Mouse (Mus musculus): Measurements from ENCODE around the gene Trim43a. TPM values are rescaled to one million over a fixed set of nuclear protein-coding genes. Genes with fewer than 3 reads are reported as not detected.
"Not testable (repeated sequence)": the region's sequence is repeated elsewhere in the genome, so short reads cannot be mapped to it uniquely, and the experiment has no call there.

The Trim43a gene
- polyA plus RNA-seq, 1 experiment from 2014 or later, result 0.19 TPM

DNA sequence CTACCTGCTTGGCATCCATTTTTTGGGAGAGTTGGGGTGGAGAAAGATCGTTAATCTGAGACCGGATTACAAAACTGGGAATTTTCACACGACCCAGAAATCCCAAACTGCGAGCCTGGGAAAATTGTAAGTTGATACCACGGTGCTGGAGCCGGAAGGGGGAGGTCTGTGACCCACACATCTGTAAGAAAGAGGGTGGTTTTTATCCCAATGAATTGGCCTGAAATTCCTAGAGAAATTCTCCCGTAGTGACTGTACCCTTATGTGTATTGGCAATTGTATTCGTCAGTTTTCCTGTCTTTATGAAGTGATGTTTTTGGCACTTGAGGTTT lies 32.1 kb upstream of the Trim43a start:
- no peaks in the 10 kb centered on the region for H3K27me3 ChIP-seq (replicated peaks; ENCODE audit: control insufficient read depth, insufficient read depth, low read length)
- WGBS, result 5% methylated on average over 8 of the region's 8 CpGs
- peaks cover 6% of the 10 kb centered on the region; the same call in 1 of the 2 replicates for H3K36me3 ChIP-seq (ENCODE audit: control insufficient read depth, insufficient read depth, low read length)
- peak overlapping the region; percentile 69 for H3K4me2 ChIP-seq (ENCODE audit: low read length)
- H3K4me3 ChIP-seq (ENCODE audit: low read length), result peak overlapping the region; percentile 92
- peaks cover 22% of the 10 kb centered on the region for H3K4me1 ChIP-seq (ENCODE audit: control insufficient read depth, insufficient read depth, low read depth, low read length)
- ATAC-seq, result no peak
- H3K9me3 ChIP-seq (ENCODE audit: control insufficient read depth, low read length), result peaks cover 3% of the 10 kb centered on the region; the same call in 1 of the 2 replicates
- peak overlapping the region; percentile 94 for H3K27ac ChIP-seq (ENCODE audit: low read depth, low read length)
- peak overlapping the region; percentile 85 for H3K9ac ChIP-seq (ENCODE audit: low read depth, low read length)

- Histone ChIP-seq H3K36me3 (ENCODE audit: control insufficient read depth, insufficient read depth, low read length) (peaks cover 17% of the 10 kb centered on the region), H3K27ac (ENCODE audit: low read depth, low read length) (no peak overlapping the region), H3K9me3 (ENCODE audit: control insufficient read depth, low read length) (peaks cover 3% of the 10 kb centered on the region; the same call in 1 of the 2 replicates), H3K4me2 (ENCODE audit: low read length) (no peak overlapping the region), H3K27me3 (replicated peaks; ENCODE audit: control insufficient read depth, insufficient read depth, low read length) (no peaks in the 10 kb centered on the region), H3K4me3 (ENCODE audit: low read length) (no peak overlapping the region), H3K9ac (ENCODE audit: low read depth, low read length) (no peak overlapping the region), H3K4me1 (ENCODE audit: control insufficient read depth, insufficient read depth, low read depth, low read length) (peaks cover 22% of the 10 kb centered on the region)
- ATAC-seq, result no peak
- 98% methylated on average over 14 of the region's 14 CpGs for WGBS
These were observed 27.6 kb upstream of the Trim43a start for GRCm38 (mm10) chr9:88553071-88553470.

DNA sequence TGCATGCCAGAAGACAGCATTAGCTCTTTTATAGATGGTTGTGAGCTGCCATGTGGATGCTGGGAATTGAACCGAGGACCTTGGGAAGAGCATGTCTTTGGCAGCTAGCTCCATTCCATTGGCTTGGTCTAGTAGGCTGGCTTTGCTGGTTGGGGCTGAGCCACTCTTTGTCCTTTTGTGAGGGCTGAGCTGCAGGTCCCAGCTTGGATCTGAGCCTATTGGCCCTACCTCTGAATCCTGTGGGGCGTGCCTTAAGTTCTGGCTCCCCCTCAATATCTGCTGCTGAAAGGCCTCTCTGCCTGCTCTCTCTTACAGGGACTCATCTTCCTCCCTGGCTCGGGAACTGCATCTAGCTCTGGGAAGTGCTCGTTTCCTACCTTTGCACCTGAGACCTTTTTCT lies 22.5 kb upstream of the Trim43a start:
- Histone ChIP-seq H3K36me3 (ENCODE audit: control insufficient read depth, insufficient read depth, low read length) (peaks cover 28% of the 10 kb centered on the region), H3K4me3 (ENCODE audit: low read length) (no peak overlapping the region), H3K27me3 (replicated peaks; ENCODE audit: control insufficient read depth, insufficient read depth, low read length) (no peaks in the 10 kb centered on the region), H3K9me3 (ENCODE audit: control insufficient read depth, low read length) (peaks cover under 1% of the 10 kb centered on the region; the same call in 1 of the 2 replicates), H3K9ac (ENCODE audit: low read depth, low read length) (no peak overlapping the region), H3K4me2 (ENCODE audit: low read length) (no peak overlapping the region), H3K4me1 (ENCODE audit: control insufficient read depth, insufficient read depth, low read depth, low read length) (no peaks in the 10 kb centered on the region), H3K27ac (ENCODE audit: low read depth, low read length) (no peak overlapping the region)
- WGBS, result 87% methylated on average over 4 of the region's 4 CpGs
- ATAC-seq, result 0 out of 2 replicates have a peak, but pooled peaks have one; percentile 30

DNA sequence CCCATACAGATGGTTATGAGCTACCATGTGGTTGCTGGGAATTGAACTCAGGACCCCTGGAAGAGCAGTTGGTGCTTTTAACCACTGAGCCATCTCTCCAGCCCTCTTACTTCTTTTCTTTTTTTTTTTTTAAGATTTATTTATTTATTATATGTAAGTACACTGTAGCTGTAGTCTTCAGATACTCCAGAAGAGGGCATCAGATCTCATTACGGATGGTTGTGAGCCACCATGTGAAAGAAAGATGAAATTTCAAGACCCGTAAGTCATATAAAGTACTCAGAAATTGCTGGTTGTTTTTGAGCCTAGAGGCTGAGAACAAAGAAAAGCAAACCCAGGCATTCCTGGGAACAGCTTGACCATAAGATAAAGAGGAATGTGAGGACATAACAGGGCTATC lies 19.2 kb upstream of the Trim43a start:
- not testable (repeated sequence) for H3K4me2 ChIP-seq (ENCODE audit: low read length); H3K4me1 ChIP-seq (ENCODE audit: control insufficient read depth, insufficient read depth, low read depth, low read length); H3K9ac ChIP-seq (ENCODE audit: low read depth, low read length); H3K27me3 ChIP-seq (replicated peaks; ENCODE audit: control insufficient read depth, insufficient read depth, low read length); ATAC-seq; H3K27ac ChIP-seq (ENCODE audit: low read depth, low read length); H3K9me3 ChIP-seq (ENCODE audit: control insufficient read depth, low read length); H3K4me3 ChIP-seq (ENCODE audit: low read length)
- H3K36me3 ChIP-seq (ENCODE audit: control insufficient read depth, insufficient read depth, low read length), result peaks cover 31% of the 10 kb centered on the region
- 95% methylated on average over 2 of the region's 2 CpGs for WGBS

DNA sequence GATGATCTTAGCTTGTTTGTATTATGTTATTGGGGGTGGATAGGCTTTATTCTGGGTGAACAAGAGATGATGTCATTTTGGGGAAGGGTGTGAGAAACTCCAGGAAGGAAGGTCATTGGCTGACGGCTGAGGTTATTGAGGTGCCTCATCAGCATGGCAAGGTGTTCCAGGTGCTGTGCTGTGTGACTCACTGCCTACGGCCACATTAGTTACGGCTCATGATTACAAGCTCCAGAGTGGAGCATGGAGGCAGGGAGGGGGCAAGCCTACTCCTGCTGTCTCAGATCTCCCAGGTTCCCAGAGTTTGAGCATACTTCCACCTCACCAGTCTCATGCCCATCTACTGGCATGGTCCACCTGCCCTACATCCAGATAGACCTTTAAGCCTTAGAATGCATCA lies 10.2 kb upstream of the Trim43a start:
- H3K27ac ChIP-seq (ENCODE audit: low read depth, low read length); H3K27me3 ChIP-seq (replicated peaks; ENCODE audit: control insufficient read depth, insufficient read depth, low read length); H3K4me3 ChIP-seq (ENCODE audit: low read length); H3K9ac ChIP-seq (ENCODE audit: low read depth, low read length); H3K4me2 ChIP-seq (ENCODE audit: low read length); H3K4me1 ChIP-seq (ENCODE audit: control insufficient read depth, insufficient read depth, low read depth, low read length): not testable (repeated sequence)
- Histone ChIP-seq H3K36me3 (ENCODE audit: control insufficient read depth, insufficient read depth, low read length) (peaks cover 43% of the 10 kb centered on the region), H3K9me3 (ENCODE audit: control insufficient read depth, low read length) (peaks cover 26% of the 10 kb centered on the region)
- WGBS, result 96% methylated on average over 3 of the region's 3 CpGs
- ATAC-seq, result 0 out of 2 replicates have a peak, but pooled peaks have one; percentile 41

- not testable (repeated sequence) for H3K9ac ChIP-seq (ENCODE audit: low read depth, low read length); H3K4me2 ChIP-seq (ENCODE audit: low read length); H3K36me3 ChIP-seq (ENCODE audit: control insufficient read depth, insufficient read depth, low read length); H3K4me3 ChIP-seq (ENCODE audit: low read length); H3K27me3 ChIP-seq (replicated peaks; ENCODE audit: control insufficient read depth, insufficient read depth, low read length); H3K27ac ChIP-seq (ENCODE audit: low read depth, low read length); ATAC-seq; H3K4me1 ChIP-seq (ENCODE audit: control insufficient read depth, insufficient read depth, low read depth, low read length); H3K9me3 ChIP-seq (ENCODE audit: control insufficient read depth, low read length)
- WGBS, result 84% methylated on average over 6 of the region's 6 CpGs
These were observed 13.0 kb downstream of the Trim43a start for GRCm38 (mm10) chr9:88593708-88594107.

GRCm38 (mm10) chr9:88599206-88600162 lies 18.8 kb downstream of the Trim43a start:
- H3K36me3 ChIP-seq (ENCODE audit: control insufficient read depth, insufficient read depth, low read length); H3K27me3 ChIP-seq (replicated peaks; ENCODE audit: control insufficient read depth, insufficient read depth, low read length); H3K4me1 ChIP-seq (ENCODE audit: control insufficient read depth, insufficient read depth, low read depth, low read length); H3K9me3 ChIP-seq (ENCODE audit: control insufficient read depth, low read length); H3K27ac ChIP-seq (ENCODE audit: low read depth, low read length): not testable (repeated sequence)
- H3K4me3 ChIP-seq (ENCODE audit: low read length), result peak overlapping the region; percentile 42
- peak; percentile 99 for ATAC-seq
- peak overlapping the region; percentile 62 for H3K4me2 ChIP-seq (ENCODE audit: low read length)
- under 1% methylated on average over 42 of the region's 50 CpGs for WGBS
- peak overlapping the region; percentile 50 for H3K9ac ChIP-seq (ENCODE audit: low read depth, low read length)

- H3K9me3 ChIP-seq (ENCODE audit: control insufficient read depth, low read length); H3K4me2 ChIP-seq (ENCODE audit: low read length); H3K4me3 ChIP-seq (ENCODE audit: low read length); H3K36me3 ChIP-seq (ENCODE audit: control insufficient read depth, insufficient read depth, low read length); H3K4me1 ChIP-seq (ENCODE audit: control insufficient read depth, insufficient read depth, low read depth, low read length); H3K27ac ChIP-seq (ENCODE audit: low read depth, low read length); ATAC-seq; H3K9ac ChIP-seq (ENCODE audit: low read depth, low read length); H3K27me3 ChIP-seq (replicated peaks; ENCODE audit: control insufficient read depth, insufficient read depth, low read length): not testable (repeated sequence)
- 78% methylated on average over 12 of the region's 20 CpGs for WGBS
These were observed 45.3 kb downstream of the Trim43a start for GRCm38 (mm10) chr9:88625803-88626514.

DNA sequence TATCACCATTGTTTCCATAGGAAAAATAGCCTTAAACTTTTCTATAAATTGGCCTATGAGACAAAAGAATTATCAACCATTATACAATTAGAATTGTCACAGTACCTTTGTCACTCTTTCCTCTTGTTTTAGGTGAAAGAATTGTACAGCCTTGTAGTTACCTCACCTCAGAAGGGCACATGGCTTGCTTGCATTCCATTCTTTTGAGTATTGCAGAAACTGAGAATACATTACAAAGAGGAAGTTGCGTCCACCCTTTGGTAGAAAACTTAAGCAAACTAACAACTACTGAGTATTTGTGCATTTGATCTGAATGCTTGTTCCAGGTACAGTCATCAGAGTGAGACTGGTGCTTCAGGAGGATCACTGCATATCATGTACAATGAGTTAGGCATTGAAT lies 57.4 kb downstream of the Trim43a start:
- H3K36me3 ChIP-seq (ENCODE audit: control insufficient read depth, insufficient read depth, low read length); H3K27ac ChIP-seq (ENCODE audit: low read depth, low read length); H3K9me3 ChIP-seq (ENCODE audit: control insufficient read depth, low read length); H3K4me3 ChIP-seq (ENCODE audit: low read length); ATAC-seq; H3K4me1 ChIP-seq (ENCODE audit: control insufficient read depth, insufficient read depth, low read depth, low read length); H3K4me2 ChIP-seq (ENCODE audit: low read length); H3K9ac ChIP-seq (ENCODE audit: low read depth, low read length); H3K27me3 ChIP-seq (replicated peaks; ENCODE audit: control insufficient read depth, insufficient read depth, low read length): not testable (repeated sequence)
- WGBS, result 87% methylated on average over 1 of the region's 1 CpGs
